Mouse (Mus musculus): ENCODE measurements around the gene Fam20c. TPM values are rescaled to one million over a fixed set of nuclear protein-coding genes. Genes with fewer than 3 reads are reported as not detected.

Gene Fam20c
- polyA plus RNA-seq, 1 experiment from 2014 or later, result 44.1 TPM

DNA sequence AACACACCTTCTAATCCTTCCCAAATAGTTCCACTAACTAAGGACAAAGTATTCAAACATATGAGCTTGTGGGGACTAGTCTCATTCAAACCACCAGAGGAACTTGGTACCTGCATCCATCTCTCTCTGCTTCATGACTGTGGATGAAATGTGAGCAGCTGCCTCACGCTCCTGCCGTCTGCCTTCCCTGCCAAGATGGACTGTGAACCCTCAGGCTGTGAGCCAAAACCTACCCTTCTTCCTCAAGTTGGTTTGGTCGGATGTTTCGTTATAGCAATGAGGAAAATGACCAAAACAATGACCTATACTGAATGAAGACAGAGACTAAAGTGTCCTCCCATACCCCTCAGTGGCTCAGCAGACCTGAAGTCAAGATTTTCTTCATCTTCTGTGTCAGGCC is 86.7 kb downstream of the Fam20c start:
- no peaks in the 10 kb centered on the region for H3K36me3 ChIP-seq
- H3K27ac ChIP-seq, result no peak overlapping the region
- H3K27me3 ChIP-seq, result no peaks in the 10 kb centered on the region
- ATAC-seq (ENCODE audit: low FRiP score), result no peak
- no peak overlapping the region for H3K4me3 ChIP-seq
- no peaks in the 10 kb centered on the region for H3K9me3 ChIP-seq (replicated peaks)
- H3K4me2 ChIP-seq (replicated peaks), result no peak overlapping the region
- no peak overlapping the region for H3K9ac ChIP-seq
- 94% methylated on average over 4 of the region's 4 CpGs for WGBS
- no peaks in the 10 kb centered on the region for H3K4me1 ChIP-seq

DNA sequence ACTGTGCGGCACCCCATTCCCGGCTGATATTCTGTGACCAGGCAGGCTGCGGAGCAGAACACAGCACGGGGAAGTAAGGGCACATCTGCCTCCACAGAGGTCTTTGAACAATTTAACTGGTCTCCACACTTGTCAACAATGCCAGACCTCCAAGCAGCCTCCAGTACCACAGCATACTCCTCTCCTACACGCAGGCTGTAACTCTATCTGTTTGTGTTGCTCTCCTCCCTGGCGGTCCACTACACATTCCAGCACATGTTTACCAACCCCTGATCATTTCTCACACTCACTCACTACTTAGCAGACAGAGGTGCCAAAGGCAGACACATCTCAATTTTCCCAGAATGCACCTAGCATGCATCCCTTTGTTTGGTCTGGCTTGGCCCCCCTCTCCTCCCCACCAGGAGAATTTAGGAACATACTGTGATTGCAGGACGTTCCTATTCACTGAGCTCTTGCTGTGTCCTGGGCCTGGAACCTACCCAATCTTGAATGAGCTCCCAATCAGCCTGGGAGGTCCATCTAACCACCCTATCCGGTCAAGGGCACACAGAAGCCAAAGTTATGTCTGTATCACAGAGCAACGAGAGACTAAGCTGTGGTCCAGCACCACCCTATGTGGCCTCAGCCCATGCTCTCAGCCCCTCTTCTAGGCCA is 89.0 kb downstream of the Fam20c start:
- H3K4me1 ChIP-seq, result peaks cover 4% of the 10 kb centered on the region; the same call in 1 of the 2 replicates
- WGBS, result 64% methylated on average over 9 of the region's 9 CpGs
- no peak overlapping the region for H3K9ac ChIP-seq
- H3K9me3 ChIP-seq (replicated peaks), result no peaks in the 10 kb centered on the region
- no peak overlapping the region for H3K4me3 ChIP-seq
- H3K4me2 ChIP-seq (replicated peaks), result no peak overlapping the region
- ATAC-seq (ENCODE audit: low FRiP score), result no peak
- H3K27me3 ChIP-seq, result 0 out of 2 replicates have a peak, but pooled peaks cover 7% of the 10 kb centered on the region
- H3K36me3 ChIP-seq, result no peaks in the 10 kb centered on the region
- no peak overlapping the region for H3K27ac ChIP-seq

DNA sequence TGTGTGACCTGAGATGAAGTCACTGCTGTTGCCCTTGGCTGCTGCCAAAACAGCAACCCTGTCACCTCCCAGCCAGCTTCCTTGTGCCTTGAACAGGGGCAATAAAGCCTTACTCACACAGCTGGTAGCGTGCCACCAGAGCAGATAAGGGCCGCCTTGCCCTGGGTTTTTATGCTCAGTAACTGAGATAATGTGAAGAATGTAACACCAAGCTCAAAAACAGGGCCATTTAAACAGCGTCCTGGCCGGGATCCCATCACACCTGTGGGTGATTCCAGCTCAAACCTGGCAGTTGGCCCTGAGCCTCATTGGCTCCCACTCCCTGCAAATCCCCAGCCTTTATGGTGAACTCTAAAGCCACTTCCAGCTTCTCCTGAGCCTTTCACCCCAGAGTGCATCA is 92.2 kb downstream of the Fam20c start:
- H3K27ac ChIP-seq, result no peak overlapping the region
- no peaks in the 10 kb centered on the region for H3K9me3 ChIP-seq (replicated peaks)
- H3K4me1 ChIP-seq, result peaks cover 4% of the 10 kb centered on the region; the same call in 1 of the 2 replicates
- no peak for ATAC-seq (ENCODE audit: low FRiP score)
- no peak overlapping the region for H3K4me3 ChIP-seq
- H3K9ac ChIP-seq, result no peak overlapping the region
- H3K27me3 ChIP-seq, result 0 out of 2 replicates have a peak, but pooled peaks cover 7% of the 10 kb centered on the region
- H3K4me2 ChIP-seq (replicated peaks), result no peak overlapping the region
- H3K36me3 ChIP-seq, result no peaks in the 10 kb centered on the region
- 74% methylated on average over 4 of the region's 4 CpGs for WGBS

DNA sequence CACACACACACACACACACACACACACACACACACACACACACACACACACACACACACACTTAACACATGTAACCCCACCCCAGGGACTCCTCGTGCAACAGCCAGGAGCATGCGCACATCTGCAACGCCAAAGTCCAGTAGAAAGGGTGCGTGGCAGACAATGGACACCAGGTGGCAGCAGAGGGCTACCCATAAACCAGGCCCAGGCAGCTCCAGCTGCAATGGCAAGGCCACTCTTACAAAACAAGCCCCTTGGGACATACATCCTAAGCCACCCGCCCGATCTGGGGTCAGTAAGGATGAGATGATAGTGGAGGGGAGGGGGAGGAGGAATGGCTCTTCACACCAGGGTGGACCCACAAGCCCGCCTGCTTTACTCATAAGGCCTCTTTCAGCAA is 93.8 kb downstream of the Fam20c start:
- Histone ChIP-seq H3K4me3 (no peak overlapping the region), H3K9me3 (replicated peaks) (no peaks in the 10 kb centered on the region), H3K9ac (peak overlapping the region; percentile 9; the same call in 1 of the 2 replicates), H3K4me1 (peaks cover 4% of the 10 kb centered on the region; the same call in 1 of the 2 replicates), H3K4me2 (replicated peaks) (peak overlapping the region; percentile 29), H3K27me3 (0 out of 2 replicates have a peak, but pooled peaks cover 7% of the 10 kb centered on the region), H3K27ac (no peak overlapping the region), H3K36me3 (no peaks in the 10 kb centered on the region)
- peak; percentile 78 for ATAC-seq (ENCODE audit: low FRiP score)
- 6% methylated on average over 7 of the region's 7 CpGs for WGBS

DNA sequence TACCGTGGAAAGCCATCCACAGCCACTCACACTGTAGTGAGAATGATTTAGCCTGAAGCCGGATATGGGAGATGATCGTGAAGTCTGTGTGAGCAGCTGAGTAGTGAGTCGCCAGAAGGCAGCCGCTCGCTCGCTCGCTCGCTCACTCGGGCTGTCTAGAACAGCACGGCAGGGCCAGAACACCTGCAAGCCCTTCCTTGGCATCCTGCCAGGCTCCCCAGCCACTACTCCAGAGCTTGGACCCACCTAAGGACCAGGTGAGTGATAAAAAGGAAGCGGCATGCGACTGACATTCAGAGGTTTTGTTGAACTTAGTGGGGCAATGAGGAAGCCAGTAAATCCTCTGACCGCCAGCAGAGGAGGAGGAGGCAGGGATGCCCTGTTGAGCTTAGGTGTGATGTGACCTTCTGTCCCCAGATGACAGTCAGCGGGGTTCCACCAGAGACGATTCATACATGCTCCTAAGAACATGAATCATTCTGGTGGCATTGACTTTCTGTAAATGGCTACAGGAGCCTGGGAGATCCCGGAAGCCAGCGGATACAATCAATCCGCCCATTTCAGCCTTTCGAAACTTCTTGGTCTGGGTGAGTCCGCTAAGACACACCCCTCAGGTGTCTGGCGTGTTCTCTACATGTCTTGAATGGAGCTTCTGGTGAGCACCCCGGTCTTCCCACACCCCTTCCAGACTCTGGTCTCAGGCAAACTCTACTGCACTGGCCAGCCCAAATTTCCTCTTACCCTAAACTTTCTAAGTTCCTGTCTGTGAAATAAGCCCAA is 95.6 kb downstream of the Fam20c start:
- Histone ChIP-seq H3K27ac (no peak overlapping the region), H3K36me3 (no peaks in the 10 kb centered on the region), H3K9me3 (replicated peaks) (no peaks in the 10 kb centered on the region), H3K4me2 (replicated peaks) (no peak overlapping the region), H3K27me3 (0 out of 2 replicates have a peak, but pooled peaks cover 7% of the 10 kb centered on the region), H3K9ac (no peak overlapping the region), H3K4me3 (no peak overlapping the region), H3K4me1 (peaks cover 4% of the 10 kb centered on the region; the same call in 1 of the 2 replicates)
- ATAC-seq (ENCODE audit: low FRiP score), result no peak
- 78% methylated on average over 23 of the region's 23 CpGs for whole genome bisulfite sequencing

DNA sequence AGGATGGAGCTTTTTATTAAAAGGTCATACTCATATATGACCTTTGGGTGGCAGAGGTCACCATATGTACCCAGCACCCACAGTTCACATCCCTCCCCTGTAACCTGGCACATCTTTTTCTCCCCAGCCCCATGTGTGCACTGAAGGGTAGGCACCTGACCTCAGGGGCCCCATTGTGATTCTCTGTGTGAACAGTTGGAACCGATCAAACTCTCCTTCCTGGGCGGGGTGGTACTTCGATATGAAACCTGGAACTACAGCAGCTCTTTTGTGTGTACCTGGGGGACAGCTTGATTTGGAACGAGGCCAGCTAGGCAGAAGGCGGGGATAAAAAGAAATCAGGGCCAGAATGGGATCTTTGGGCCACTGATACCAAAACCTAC is 96.1 kb downstream of the Fam20c start:
- no peak overlapping the region for H3K27ac ChIP-seq
- H3K4me3 ChIP-seq, result no peak overlapping the region
- WGBS, result 86% methylated on average over 5 of the region's 5 CpGs
- no peak overlapping the region for H3K9ac ChIP-seq
- H3K4me2 ChIP-seq (replicated peaks), result no peak overlapping the region
- no peak for ATAC-seq (ENCODE audit: low FRiP score)
- H3K4me1 ChIP-seq, result peaks cover 4% of the 10 kb centered on the region; the same call in 1 of the 2 replicates
- H3K36me3 ChIP-seq, result no peaks in the 10 kb centered on the region
- 0 out of 2 replicates have a peak, but pooled peaks cover 7% of the 10 kb centered on the region for H3K27me3 ChIP-seq
- H3K9me3 ChIP-seq (replicated peaks), result no peaks in the 10 kb centered on the region

DNA sequence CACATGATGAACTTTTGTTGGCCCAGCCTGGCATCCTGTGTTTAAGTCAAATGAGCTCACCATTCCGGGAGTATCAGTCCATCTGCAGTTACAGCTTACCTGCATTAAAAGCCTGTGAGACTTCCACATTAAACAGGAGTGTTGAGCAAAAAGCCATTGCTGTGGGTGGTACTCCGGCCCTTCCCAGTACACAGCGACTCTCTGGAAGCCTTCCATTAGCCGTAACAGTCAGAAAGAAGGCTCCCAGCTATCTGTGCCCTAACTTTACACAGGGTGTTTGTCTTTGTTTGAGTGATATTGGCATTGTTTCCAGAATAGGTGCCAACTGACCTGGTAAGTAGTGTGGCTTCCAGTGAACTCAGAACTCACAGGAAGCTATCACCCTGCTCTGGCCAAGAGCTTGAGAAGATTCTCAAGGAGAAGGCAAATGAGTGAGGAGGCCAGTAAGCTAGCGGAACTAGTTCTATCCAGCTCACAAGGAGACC is 97.0 kb downstream of the Fam20c start:
- no peak overlapping the region for H3K27ac ChIP-seq
- no peaks in the 10 kb centered on the region for H3K36me3 ChIP-seq
- 96% methylated on average over 5 of the region's 5 CpGs for WGBS
- H3K9me3 ChIP-seq (replicated peaks), result no peaks in the 10 kb centered on the region
- H3K4me1 ChIP-seq, result peaks cover 4% of the 10 kb centered on the region; the same call in 1 of the 2 replicates
- no peak overlapping the region for H3K9ac ChIP-seq
- H3K4me2 ChIP-seq (replicated peaks), result no peak overlapping the region
- H3K27me3 ChIP-seq, result 0 out of 2 replicates have a peak, but pooled peaks cover 7% of the 10 kb centered on the region
- H3K4me3 ChIP-seq, result no peak overlapping the region
- ATAC-seq (ENCODE audit: low FRiP score), result no peak

DNA sequence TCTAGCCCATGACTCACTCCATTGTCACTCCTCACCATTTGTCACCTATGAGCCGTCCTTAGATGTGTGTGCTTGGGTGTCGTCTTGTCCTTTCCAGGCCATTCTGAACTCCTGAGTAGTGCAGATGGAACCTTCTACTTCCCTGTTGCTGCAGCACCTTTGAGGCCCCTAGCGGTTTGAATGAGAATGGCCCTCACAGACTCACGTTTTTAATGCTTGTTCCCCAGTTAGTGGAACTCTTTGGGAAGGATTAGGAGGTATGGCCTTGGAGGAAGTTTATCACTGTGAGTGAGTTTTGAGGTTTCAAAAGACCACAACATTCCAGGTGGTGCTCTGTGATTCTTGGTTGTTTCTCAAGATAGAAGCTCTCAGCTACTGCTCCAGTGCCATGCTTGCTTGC is 97.8 kb downstream of the Fam20c start:
- 67% methylated on average over 4 of the region's 4 CpGs for WGBS
- Histone ChIP-seq H3K36me3 (no peaks in the 10 kb centered on the region), H3K27ac (no peak overlapping the region), H3K9me3 (replicated peaks) (no peaks in the 10 kb centered on the region), H3K9ac (no peak overlapping the region), H3K4me1 (peaks cover 4% of the 10 kb centered on the region; the same call in 1 of the 2 replicates), H3K27me3 (0 out of 2 replicates have a peak, but pooled peaks cover under 1% of the 10 kb centered on the region), H3K4me3 (no peak overlapping the region), H3K4me2 (replicated peaks) (no peak overlapping the region)
- no peak for ATAC-seq (ENCODE audit: low FRiP score)

DNA sequence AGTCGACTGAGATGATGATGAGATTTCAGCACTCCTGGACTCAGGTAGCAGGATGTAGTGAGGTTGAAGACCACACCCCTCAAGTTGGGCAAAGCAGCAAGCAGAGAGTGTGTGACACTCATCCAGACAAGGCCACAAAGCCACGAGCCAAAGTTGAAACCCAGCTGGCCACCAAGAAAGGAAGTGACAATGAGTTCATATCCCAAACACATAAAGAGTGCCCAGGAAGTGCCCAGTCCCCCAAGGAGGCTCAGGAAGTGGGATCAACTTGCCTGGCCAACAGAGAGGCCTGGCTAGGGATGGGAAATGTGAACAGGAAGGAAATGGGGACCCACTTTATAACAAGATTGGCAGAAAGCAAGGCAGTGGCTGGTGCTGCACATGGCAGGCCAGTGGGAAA is 99.0 kb downstream of the Fam20c start:
- ATAC-seq (ENCODE audit: low FRiP score), result no peak
- Histone ChIP-seq H3K9ac (no peak overlapping the region), H3K4me1 (no peaks in the 10 kb centered on the region), H3K27ac (no peak overlapping the region), H3K36me3 (no peaks in the 10 kb centered on the region), H3K9me3 (replicated peaks) (no peaks in the 10 kb centered on the region), H3K4me2 (replicated peaks) (no peak overlapping the region), H3K4me3 (no peak overlapping the region), H3K27me3 (no peaks in the 10 kb centered on the region)
- WGBS, result 72% methylated on average over 2 of the region's 2 CpGs

DNA sequence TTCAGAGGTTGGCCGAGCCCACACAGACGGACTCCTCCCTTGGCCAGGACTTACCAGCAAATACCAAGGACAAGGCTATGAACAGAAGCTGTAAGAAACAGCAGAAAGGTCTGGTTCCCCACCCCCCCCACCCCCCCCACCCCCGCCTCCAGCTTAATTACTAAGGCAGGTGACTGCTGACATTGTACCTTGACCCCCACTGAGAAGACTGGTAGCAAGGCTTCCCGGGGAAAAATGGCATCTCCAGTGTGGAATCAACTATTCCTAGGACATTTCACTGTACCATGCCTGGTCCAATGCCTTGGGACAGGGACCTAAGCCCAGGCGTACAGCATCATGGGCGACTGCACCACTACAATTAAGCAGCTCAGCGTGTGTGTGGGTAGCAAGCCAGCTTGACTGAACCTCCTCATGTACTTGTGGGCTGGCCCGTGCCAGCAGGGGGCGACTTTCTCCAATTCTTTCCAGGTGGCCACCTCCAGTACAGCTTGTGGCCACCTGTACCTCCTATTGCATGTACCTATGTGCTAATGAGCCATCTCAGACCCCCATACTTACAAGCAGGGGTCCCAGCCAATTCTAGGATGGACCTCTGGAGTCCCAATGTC is 102.8 kb downstream of the Fam20c start:
- H3K9ac ChIP-seq, result no peak overlapping the region
- ATAC-seq (ENCODE audit: low FRiP score), result peak; percentile 56
- H3K4me1 ChIP-seq, result no peaks in the 10 kb centered on the region
- no peaks in the 10 kb centered on the region for H3K9me3 ChIP-seq (replicated peaks)
- no peak overlapping the region for H3K4me3 ChIP-seq
- no peak overlapping the region for H3K4me2 ChIP-seq (replicated peaks)
- H3K27me3 ChIP-seq, result no peaks in the 10 kb centered on the region
- no peak overlapping the region for H3K27ac ChIP-seq
- no peaks in the 10 kb centered on the region for H3K36me3 ChIP-seq
- 38% methylated on average over 9 of the region's 9 CpGs for WGBS

DNA sequence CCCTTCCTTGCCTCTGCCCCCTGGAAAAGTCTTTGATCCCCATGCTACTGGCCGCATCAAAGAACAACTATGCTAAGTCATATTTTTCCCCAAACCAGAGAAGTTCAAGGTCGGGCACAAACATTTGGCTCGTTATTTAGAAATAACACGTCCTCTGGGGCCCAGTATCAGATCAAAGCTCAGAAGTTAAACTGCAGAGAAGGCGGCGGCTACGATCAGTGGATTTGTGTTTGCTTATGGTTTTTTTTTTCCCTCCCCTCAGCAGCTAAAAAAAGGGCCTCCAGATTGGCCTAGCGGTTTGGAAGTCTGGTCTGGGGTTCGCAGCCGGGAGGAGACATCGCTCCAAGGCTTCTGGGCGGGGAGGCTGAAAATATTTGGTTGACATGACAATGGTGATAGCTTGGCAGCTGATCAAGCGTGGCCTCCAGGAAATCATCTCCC is 103.5 kb downstream of the Fam20c start:
- Histone ChIP-seq H3K27ac (no peak overlapping the region), H3K4me2 (replicated peaks) (no peak overlapping the region), H3K4me3 (no peak overlapping the region), H3K9me3 (replicated peaks) (no peaks in the 10 kb centered on the region), H3K9ac (no peak overlapping the region), H3K27me3 (no peaks in the 10 kb centered on the region), H3K4me1 (no peaks in the 10 kb centered on the region), H3K36me3 (no peaks in the 10 kb centered on the region)
- ATAC-seq (ENCODE audit: low FRiP score), result no peak
- WGBS, result 62% methylated on average over 13 of the region's 13 CpGs
